Mouse (Mus musculus) E14TG2a.4 (cell line): ENCODE data around the gene Fam213a.

ENCODE experiments used
- CTCF ChIP-seq: conservative IDR thresholded peaks from 2 replicates; pipeline ENCODE4 v1.5.1; 2014; ENCODE audit warnings: low read length
- NANOG ChIP-seq: IDR thresholded peaks from 2 replicates; pipeline ENCODE4 v1.6.1; 2014; ENCODE audit warnings: borderline replicate concordance, low read length, mixed read lengths
- POU5F1 ChIP-seq: IDR thresholded peaks from 2 replicates; pipeline ENCODE4 v1.6.1; 2014; ENCODE audit warnings: low read length, borderline replicate concordance

GRCm38 (mm10) chr14:41001576-41001975 lies 12.0 kb downstream of the Fam213a start:
- TF ChIP-seq CTCF (no peak), POU5F1 (no peak), NANOG (no peak)
